Mouse (Mus musculus): ENCODE measurements around the gene Arhgef7.
"Not testable (repeated sequence)": the region's sequence is repeated elsewhere in the genome, so short reads cannot be mapped to it uniquely, and the experiment has no call there.

Arhgef7 gene

GRCm38 (mm10) chr8:11834200-11834599, 106.7 kb downstream of the Arhgef7 start:
- DNase-seq (ENCODE audit: low spot score in 2 of 2) = no peak

DNA sequence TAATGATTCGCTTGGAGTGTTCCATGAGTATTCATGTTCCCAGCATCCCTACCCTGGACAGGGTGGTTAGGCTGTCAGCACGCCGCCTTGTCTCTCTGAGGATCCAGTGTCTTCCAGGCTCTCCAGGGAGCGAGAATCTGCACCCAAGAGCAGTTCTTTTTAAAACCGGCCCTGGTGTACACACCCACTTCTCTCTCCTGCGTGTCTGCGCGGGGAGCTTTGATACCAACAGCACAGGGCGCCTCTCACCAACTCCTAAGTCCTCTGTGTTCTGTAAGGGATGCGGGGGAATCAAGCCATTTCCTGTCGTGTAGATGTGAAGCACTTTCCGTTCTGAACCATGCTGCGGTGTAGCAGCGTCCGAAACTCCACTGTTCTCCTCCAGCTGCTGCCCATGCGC, 107.2 kb downstream of the Arhgef7 start:
- no peak for DNase-seq (ENCODE audit: low spot score in 2 of 2)

DNA sequence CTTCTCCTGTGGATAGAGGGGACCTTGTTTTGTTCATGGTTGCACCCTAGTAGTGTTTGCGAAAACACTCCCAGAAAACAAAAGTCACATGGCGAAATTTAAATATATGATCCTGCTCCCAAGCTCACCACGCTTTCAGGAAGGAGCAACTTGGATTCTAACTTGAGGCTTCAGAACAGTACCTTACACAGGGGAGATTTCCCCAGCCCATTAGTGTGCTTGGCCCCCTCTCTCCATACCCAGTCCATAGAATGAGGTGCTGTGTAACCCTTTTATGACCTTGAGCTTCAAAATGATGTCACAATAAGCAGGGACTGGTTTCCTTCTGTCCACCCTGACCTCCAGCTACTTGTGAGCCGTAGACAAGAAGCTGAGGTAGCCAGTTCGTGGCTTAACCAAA, 112.7 kb downstream of the Arhgef7 start, which contains the start of gene Tex29:
Tex29 (plus strand) TSS at position 301 of the 400 bp plus-strand sequence.
- no peak for DNase-seq (ENCODE audit: low spot score in 2 of 2)

DNA sequence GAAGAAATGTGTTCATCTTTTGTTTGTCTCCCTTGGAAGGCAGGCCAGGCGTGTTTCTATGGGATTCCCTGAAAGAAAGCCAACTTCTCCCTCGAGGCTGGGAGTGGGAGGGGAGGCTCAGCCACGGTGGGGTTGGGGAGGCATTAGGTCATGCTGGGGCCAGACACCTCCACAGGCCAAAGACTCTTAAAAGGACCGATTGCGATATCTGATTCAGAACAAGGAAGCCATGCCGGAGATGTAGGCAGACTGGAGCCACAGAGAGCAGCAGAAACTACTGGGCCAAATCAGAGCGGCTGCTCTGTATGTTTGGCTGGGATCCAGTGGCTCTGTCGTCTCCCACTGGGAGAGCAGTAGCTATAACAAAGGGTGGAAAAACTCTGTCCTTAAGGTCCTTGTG, 114.0 kb downstream of the Arhgef7 start:
- peak in 1 of 2 experiments; percentile 48 for DNase-seq (ENCODE audit: low spot score in 2 of 2)

DNA sequence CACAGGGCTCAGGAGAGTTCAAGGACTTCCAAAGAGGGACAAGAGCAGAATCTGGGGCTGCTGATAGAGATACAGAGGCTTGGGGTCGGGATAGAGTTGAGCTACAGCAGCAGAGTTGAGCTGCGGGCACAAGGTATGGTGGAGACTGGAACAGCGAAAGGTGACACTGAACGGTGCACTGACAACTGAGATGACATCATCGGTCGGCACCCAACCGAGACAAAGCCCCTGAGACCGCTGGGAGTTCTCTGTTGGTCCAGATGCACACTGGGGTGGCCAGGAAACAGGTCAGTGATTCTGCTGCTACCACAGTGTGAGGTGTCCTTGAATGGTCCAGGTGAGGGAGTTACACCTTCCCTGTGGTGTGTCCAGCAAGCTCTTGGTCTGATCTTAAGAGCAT, 115.2 kb downstream of the Arhgef7 start:
- DNase-seq (ENCODE audit: low spot score in 2 of 2) = no peak

DNA sequence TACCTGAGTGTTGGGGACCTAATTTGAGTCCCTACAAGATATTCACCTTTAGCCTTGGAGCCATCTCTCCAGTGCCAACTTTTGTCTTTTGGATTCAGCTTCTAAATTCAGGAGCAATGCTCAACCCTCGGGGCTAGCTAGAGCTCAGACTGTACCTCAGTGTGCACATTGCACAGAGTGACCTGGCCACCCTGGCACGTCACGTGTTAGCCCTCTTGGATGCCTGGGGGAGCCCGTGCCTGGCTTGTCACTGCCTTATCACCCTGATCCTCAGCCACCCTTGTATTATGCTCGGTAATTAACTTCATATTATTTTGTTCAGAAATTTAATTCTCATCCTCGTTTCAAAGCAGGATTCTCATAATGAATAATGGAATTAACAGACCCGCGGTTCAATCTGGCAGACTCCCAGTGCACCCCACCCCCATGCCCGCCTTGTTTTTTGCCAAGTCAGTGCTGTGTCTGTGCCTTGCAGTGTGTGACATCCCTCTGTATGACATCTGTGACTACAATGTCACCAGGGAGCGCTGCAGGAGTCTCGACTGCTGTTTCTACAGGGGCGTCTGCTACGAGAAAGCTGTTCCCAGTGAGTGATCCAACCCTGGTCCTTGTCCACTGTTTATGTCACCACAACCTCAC, 116.3 kb downstream of the Arhgef7 start:
- DNase-seq (ENCODE audit: low spot score in 2 of 2) = peak in 1 of 2 experiments; percentile 52

DNA sequence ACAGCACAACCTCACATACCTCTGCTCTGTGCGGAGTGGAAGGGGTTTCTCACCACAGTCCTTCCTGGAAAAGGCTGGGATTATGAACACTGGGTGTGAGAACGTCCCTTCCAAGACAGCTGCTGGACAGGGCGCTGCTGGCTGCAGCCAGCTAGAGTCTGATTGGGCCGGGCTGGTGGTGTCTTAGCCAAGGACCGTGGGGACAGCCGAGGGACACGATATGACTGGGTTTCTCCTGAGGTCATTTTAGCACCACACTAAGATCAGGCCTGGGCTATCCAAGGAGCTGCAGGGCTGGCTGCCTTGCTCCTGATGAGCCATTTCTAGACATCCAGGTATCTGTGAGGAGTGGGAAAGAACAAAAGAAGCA, 116.8 kb downstream of the Arhgef7 start:
- no peak for DNase-seq (ENCODE audit: low spot score in 2 of 2)

GRCm38 (mm10) chr8:11846807-11847206, 119.3 kb downstream of the Arhgef7 start:
- DNase-seq (ENCODE audit: low spot score in 2 of 2) = no peak

DNA sequence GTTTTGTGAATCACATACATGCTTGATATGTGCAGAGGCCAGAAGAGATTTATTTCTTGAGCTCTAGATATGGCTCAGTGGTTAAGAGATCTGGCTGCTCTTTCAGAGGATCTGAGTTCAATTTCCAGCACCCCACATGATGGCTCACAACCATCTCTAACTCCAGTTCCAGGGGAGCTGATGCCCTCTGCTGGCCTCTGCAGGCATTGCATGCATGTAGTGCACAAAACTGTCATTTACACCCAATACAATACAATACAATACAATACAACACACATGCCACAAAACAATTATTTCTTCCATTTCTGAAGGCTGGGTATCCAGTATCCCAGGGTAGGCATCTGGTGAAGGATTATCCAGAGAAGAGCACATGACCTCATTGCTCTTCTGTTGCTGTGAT, 140.3 kb downstream of the Arhgef7 start:
- no peak for DNase-seq (ENCODE audit: low spot score in 2 of 2)

DNA sequence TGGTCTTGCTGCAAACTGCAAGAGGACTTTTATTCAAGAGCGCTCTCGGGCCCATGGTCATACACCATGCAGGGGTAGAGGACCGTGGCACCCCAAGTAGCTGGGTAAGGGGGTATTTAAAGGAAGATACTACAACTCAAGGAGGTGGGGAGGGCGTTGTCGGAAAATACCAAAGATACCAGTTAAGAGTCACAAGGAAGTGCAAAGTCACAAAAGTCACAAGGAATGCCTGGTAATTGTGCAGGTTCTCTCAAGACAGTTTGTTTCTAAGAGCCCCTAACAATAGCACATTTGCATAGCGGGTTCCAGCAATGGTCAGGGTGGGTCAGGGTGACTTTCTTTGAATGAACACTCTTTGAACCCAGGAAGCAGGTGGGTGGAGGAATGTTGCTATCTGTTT, 146.7 kb downstream of the Arhgef7 start:
- DNase-seq (ENCODE audit: low spot score in 2 of 2) = not testable (repeated sequence)

GRCm38 (mm10) chr8:11884646-11885045, 157.1 kb downstream of the Arhgef7 start:
- no peak for DNase-seq (ENCODE audit: low spot score in 2 of 2)

All from cerebellum, postnatal 4 days (tissue).